Mouse (Mus musculus): ENCODE measurements around the gene Ncor2.

DNA sequence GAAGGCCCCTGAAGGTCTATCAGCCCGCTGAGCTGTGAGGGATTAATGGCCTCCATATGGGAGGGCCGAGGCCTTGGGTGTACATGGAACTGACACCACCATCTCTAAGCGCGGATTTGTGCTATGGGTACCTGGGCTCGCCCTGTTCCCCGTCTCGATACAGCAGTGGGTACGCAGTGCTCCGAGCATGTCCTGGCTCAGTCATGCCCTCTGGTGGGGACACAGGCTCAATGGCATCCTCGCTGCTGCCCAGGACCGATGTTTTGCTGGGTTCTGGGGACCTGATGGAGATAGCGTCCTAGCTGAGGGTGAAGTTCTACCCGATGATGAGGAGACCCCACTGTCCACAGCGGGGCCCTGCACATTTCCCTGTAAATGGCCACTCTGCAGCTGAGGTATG, 155.0 kb downstream of the Ncor2 start:
- TF ChIP-seq CTCF (IDR thresholded peaks at IDR 0.05; ENCODE audit: low read depth, low read length) (peak; percentile 11; the same call in 1 of the 2 replicates), POLR2A (IDR thresholded peaks at IDR 0.05; ENCODE audit: borderline replicate concordance, low read depth, low read length) (no peak)
